Mouse (Mus musculus) forebrain, embryonic 14.5 days (tissue): ENCODE results near the gene Dnajc3. TPM values are rescaled to one million over a fixed set of nuclear protein-coding genes. Genes with fewer than 3 reads are reported as not detected.

ENCODE experiments used
- ATAC-seq: fragments of 200-750 bp; cut with Nextera tagmentation; 2 replicates; pipeline ENCODE4 v1.8.0; 2017; ENCODE audit warnings: mild to moderate bottlenecking, moderate library complexity
- DNase-seq: peaks from one replicate; pipeline ENCODE4 v3.0.0-alpha.2; 2015; ENCODE audit warnings: low spot score
- H3K27ac ChIP-seq: fragments of 300-500 bp; sonication (generic); 2 replicates; pipeline ENCODE4 v1.5.1; 2014; ENCODE audit warnings: low read depth, mild to moderate bottlenecking, control low read depth, low read length, moderate library complexity
- H3K27me3 ChIP-seq: fragments of 300-500 bp; sonication (generic); replicated peaks from 2 replicates; pipeline ENCODE4 v1.6.1; 2014; ENCODE audit warnings: low read length, control low read depth, mixed read lengths; ENCODE audit not compliant: control insufficient read depth, insufficient read depth
- H3K36me3 ChIP-seq: fragments of 300-500 bp; sonication (generic); 2 replicates; pipeline ENCODE4 v1.6.1; 2014; ENCODE audit warnings: low read length, control low read depth; ENCODE audit not compliant: control insufficient read depth, insufficient read depth
- H3K4me1 ChIP-seq: fragments of 300-500 bp; sonication (generic); 2 replicates; pipeline ENCODE4 v1.6.1; 2014; ENCODE audit warnings: antibody characterized with exemption, low read length, control low read depth; ENCODE audit not compliant: control insufficient read depth, insufficient read depth
- H3K4me2 ChIP-seq: fragments of 300-500 bp; sonication (generic); 2 replicates; pipeline ENCODE4 v1.6.1; 2014; ENCODE audit warnings: mild to moderate bottlenecking, control low read depth, low read length
- H3K4me3 ChIP-seq: fragments of 300-500 bp; sonication (generic); 2 replicates; pipeline ENCODE4 v1.5.1; 2014; ENCODE audit warnings: low read depth, low read length, control low read depth
- H3K9ac ChIP-seq: fragments of 300-500 bp; sonication (generic); 2 replicates; pipeline ENCODE4 v1.6.1; 2014; ENCODE audit warnings: mild to moderate bottlenecking, low read length, control low read depth, moderate library complexity
- H3K9me3 ChIP-seq: fragments of 300-500 bp; sonication (generic); replicated peaks from 2 replicates; pipeline ENCODE4 v1.6.1; 2016; ENCODE audit warnings: low read length, control low read depth, mixed read lengths; ENCODE audit not compliant: control insufficient read depth
- WGBS: fragments of 180-500 bp; shearing (Covaris S2); extraction: QIAGEN DNeasy Blood & Tissue Kit; methylation state at CpG from one replicate; pipeline ENCODE4 v1.1.7; 2014; 5-methylcytosine and 5-hydroxymethylcytosine counted together
- polyA plus RNA-seq: library from polyadenylated mRNA; unstranded; fragments of >200 nt; fragmentation: Nextera tagmentation; extraction: Ambion mirVana; gene quantifications from 2 replicates; pipeline ENCODE4 v1.2.1, GENCODE M21; 2014

Gene Dnajc3
- polyA plus RNA-seq, 1 experiment from 2014 or later: 18.8 TPM

DNA sequence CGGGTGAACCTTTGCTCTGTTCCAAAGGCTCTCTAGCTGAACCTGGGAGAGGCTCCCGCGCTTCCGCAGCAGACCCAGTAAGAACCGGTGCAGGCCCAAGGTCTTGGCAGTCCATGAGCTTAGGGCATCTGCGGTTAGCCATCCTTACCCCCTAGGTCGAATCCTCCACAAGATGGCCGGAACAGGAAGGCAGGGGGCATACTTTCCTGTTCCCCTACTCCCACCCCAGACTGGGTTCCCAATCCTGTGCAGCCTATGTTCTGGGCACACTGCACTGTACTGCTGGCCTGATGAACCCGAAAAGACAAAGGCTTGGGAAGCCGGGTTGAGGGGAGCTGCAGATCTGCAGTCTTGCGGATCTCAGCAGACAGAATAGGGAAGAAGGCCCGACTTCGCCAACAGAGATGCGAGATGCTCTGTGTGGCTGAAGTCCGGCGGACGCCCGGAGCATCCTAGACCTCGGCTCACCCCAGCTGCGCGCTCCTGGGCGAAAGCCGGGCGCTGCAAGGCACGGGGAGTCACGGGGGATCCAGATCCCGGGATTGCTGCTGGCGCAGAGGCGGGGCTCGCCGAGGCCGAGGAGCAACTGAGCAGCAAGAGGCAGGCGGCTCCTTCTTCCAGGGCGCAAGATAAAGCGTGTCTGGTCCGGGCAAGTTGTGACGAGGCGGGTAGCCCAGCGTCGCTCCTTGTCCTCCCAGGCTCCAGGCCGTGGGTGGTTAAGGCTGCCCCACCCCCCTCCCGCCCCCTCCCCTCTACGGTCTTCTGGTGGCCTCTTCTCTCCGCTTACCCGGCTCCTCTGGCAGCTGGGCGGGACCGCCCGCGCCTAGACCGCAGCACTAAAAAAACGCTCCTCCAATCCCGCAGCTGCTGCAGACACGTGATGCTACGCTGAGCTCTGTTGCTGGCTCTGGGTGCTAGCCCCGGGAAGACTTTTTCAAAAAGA, 12.8 kb upstream of the Dnajc3 start, which contains the start of gene Dzip1:
TSS of gene Dzip1 (minus strand) at position 788 of the 943 bp plus-strand sequence.
- Histone ChIP-seq H3K36me3 (peaks cover 8% of the 10 kb centered on the region; the same call in 1 of the 2 replicates), H3K9ac (peak within 1 kb of the TSS; percentile 85), H3K27ac (peak within 1 kb of the TSS; percentile 82), H3K4me3 (peak within 1 kb of the TSS; percentile 57), H3K4me2 (peak within 1 kb of the TSS; percentile 61), H3K4me1 (peaks cover 42% of the 10 kb centered on the region), H3K9me3 (no peaks in the 10 kb centered on the region), H3K27me3 (no peaks in the 10 kb centered on the region)
- under 1% methylated on average over 55 of the region's 55 CpGs for WGBS
- peak; percentile 93 for DNase-seq
- peak; percentile 97 for ATAC-seq

DNA sequence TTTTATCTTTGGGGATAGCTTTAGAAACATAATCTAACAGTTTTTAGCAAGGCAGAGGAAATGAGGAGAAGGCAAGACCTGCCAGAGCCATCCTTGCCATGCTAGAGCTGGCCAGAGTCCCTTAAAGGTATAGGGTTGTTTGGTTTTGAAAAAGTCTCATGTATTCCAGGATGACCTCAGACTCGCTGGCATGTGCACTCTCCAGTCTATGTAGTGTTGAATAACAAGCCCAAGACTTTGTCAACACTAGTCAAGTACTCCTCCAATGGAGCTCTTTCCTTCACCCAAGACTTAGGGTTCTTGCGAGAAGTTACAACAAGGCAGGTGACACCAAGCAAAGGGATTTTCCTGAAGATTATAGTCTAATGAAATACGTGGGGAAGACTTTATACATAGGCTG, 9.2 kb upstream of the Dnajc3 start:
- ATAC-seq: no peak
- Histone ChIP-seq H3K4me2 (no peak overlapping the region), H3K9me3 (no peaks in the 10 kb centered on the region), H3K27me3 (no peaks in the 10 kb centered on the region), H3K9ac (no peak overlapping the region), H3K36me3 (no peaks in the 10 kb centered on the region), H3K4me1 (peaks cover 14% of the 10 kb centered on the region), H3K27ac (no peak overlapping the region), H3K4me3 (no peak overlapping the region)
- DNase-seq: no peak
- 91% methylated on average over 3 of the region's 3 CpGs for WGBS

DNA sequence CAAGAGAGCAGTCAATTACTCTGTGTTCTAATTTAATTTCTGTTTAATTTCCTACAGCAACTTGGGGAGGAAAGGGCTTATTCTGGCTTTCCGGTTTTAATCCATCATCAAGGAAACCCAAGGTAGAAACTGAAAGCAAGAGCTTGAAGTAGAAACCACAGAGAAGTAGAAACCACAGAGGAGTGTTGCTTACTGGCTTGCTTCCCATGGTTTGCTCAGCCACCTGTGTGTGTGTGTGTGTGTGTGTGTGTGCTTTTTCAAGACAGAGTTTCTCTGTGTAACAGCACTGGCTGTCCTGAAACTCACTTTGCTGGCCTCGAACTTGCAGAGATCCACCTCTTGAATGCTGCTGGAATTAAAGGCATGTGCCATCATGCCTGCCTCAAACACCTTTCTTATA, 8.0 kb upstream of the Dnajc3 start:
- ATAC-seq: no peak
- Histone ChIP-seq H3K4me2 (no peak overlapping the region), H3K36me3 (no peaks in the 10 kb centered on the region), H3K4me3 (no peak overlapping the region), H3K4me1 (peaks cover 4% of the 10 kb centered on the region; the same call in 1 of the 2 replicates), H3K27ac (no peak overlapping the region), H3K9me3 (no peaks in the 10 kb centered on the region), H3K9ac (no peak overlapping the region), H3K27me3 (no peaks in the 10 kb centered on the region)
- no peak for DNase-seq
- 83% methylated on average over 2 of the region's 2 CpGs for WGBS

DNA sequence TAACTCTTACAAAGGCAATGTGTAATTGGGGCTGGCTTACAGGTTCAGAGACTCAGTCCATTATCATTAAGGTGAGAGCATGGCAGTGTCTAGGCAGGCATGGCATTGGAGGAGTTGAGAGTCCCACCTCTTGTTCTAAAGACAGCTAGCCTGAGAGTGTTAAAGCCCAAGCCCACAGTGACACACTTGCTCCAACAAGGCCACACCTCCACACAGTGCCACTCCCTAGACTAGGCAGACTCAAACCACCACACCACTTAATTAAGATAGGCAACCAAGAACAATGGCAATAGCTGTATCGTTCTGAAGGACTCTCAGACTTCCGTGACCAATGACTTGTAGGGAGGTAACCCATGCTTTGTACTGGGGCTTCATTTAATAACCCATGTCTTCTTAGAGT, 7.0 kb upstream of the Dnajc3 start:
- H3K9me3 ChIP-seq: no peaks in the 10 kb centered on the region
- WGBS: 83% methylated on average over 2 of the region's 2 CpGs
- no peak overlapping the region for H3K4me2 ChIP-seq
- H3K4me3 ChIP-seq: no peak overlapping the region
- ATAC-seq (no peak), DNase-seq (no peak)
- no peak overlapping the region for H3K9ac ChIP-seq
- H3K4me1 ChIP-seq: peaks cover 2% of the 10 kb centered on the region; the same call in 1 of the 2 replicates
- no peak overlapping the region for H3K27ac ChIP-seq
- no peaks in the 10 kb centered on the region for H3K27me3 ChIP-seq
- no peaks in the 10 kb centered on the region for H3K36me3 ChIP-seq

DNA sequence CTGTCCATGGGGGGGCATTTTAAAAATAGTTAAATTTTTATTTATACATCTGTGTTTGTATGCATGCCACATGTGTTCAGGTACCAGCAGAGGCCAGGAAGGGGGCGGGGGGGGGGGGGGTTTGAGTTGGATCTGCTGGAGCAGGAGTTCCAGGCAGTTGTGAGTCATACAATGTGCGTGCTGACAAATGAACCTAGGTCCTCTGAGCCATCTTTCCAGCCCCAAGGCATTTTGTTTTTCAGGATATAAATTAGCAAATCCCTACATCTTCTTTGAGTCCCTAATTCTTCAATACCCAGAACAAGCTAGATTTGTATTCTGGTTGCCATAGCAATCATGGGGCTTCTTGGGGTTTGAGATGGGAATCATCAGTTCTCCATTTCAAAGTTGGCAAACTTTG, 6.6 kb upstream of the Dnajc3 start:
- H3K4me2 ChIP-seq: no peak overlapping the region
- H3K27me3 ChIP-seq: no peaks in the 10 kb centered on the region
- ATAC-seq: no peak
- H3K36me3 ChIP-seq: no peaks in the 10 kb centered on the region
- 79% methylated on average over 2 of the region's 2 CpGs for WGBS
- no peaks in the 10 kb centered on the region for H3K4me1 ChIP-seq
- H3K9me3 ChIP-seq: no peaks in the 10 kb centered on the region
- no peak overlapping the region for H3K27ac ChIP-seq
- DNase-seq: no peak
- H3K4me3 ChIP-seq: no peak overlapping the region
- H3K9ac ChIP-seq: no peak overlapping the region

DNA sequence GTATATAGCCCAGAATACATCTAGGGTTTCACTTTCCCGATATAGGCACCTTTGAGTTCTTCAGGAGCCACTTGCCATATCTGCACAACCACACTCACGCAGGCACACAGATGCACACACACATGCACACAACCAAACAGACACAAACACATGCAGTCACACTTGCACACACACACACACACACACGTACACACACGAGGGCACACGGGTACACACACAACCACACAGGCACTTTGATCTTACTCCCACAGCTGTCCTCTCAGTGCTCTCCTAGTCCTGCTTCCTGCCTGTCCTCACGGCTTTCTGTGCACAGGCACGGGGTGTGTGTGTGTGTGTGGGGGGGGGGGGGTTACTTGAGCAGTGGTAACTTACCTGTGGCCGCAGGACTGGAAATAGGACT, 4.8 kb upstream of the Dnajc3 start:
- 74% methylated on average over 8 of the region's 8 CpGs for WGBS
- Histone ChIP-seq H3K27me3 (no peaks in the 10 kb centered on the region), H3K4me2 (no peak overlapping the region), H3K4me3 (no peak overlapping the region), H3K4me1 (no peaks in the 10 kb centered on the region; the same call in 1 of the 2 replicates), H3K9me3 (no peaks in the 10 kb centered on the region), H3K36me3 (no peaks in the 10 kb centered on the region), H3K27ac (no peak overlapping the region), H3K9ac (no peak overlapping the region)
- no peak for DNase-seq
- ATAC-seq: no peak

DNA sequence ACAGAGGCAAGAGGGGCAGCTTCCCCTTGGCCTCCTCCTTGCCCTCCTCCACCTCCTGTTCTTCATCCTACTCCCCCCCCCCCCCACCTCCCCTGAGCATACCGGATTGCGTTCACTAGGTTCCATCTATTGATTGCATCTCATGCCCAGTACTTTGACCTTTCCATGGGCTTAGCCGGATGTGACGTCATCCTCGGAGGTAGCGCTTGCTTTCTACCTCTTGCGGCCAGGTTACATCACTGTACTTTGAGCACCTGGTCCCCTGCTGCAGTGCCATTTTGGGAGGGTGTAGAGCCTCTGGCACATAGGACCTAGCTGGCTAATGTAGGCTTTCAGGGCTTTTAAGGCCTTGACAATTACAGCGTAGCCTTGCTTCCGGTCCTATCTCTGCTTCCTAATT, 3.1 kb upstream of the Dnajc3 start:
- Histone ChIP-seq H3K4me3 (no peak overlapping the region), H3K9me3 (no peaks in the 10 kb centered on the region), H3K4me2 (no peak overlapping the region), H3K36me3 (no peaks in the 10 kb centered on the region), H3K27me3 (no peaks in the 10 kb centered on the region), H3K4me1 (peaks cover 9% of the 10 kb centered on the region), H3K9ac (no peak overlapping the region), H3K27ac (no peak overlapping the region)
- WGBS: 90% methylated on average over 9 of the region's 9 CpGs
- DNase-seq: no peak
- no peak for ATAC-seq

DNA sequence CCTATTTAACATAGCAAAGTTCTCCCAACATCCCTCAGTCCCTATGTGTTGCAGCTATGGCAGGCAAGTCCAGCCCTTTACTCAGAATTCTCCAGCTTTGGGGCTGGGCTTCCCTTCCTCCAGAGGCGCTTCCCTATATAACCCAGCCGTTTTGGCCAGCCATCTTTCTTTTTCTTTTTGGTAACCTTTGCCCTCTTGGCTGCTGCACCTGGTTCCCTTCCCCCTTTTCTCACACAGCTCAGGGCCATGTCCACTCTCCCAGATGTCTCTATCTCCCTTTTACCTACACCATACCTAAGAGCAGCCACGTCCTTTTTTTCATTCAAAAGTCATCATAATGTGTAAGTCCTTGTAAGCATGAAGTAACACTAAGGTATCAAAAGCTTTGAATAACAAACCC, 1.5 kb upstream of the Dnajc3 start:
- Histone ChIP-seq H3K27ac (no peak overlapping the region), H3K9me3 (no peaks in the 10 kb centered on the region), H3K4me3 (no peak overlapping the region), H3K27me3 (no peaks in the 10 kb centered on the region), H3K36me3 (no peaks in the 10 kb centered on the region), H3K4me2 (no peak overlapping the region), H3K9ac (no peak overlapping the region), H3K4me1 (peaks cover 9% of the 10 kb centered on the region)
- WGBS: 60% methylated on average over 3 of the region's 3 CpGs
- DNase-seq (no peak), ATAC-seq (no peak)

DNA sequence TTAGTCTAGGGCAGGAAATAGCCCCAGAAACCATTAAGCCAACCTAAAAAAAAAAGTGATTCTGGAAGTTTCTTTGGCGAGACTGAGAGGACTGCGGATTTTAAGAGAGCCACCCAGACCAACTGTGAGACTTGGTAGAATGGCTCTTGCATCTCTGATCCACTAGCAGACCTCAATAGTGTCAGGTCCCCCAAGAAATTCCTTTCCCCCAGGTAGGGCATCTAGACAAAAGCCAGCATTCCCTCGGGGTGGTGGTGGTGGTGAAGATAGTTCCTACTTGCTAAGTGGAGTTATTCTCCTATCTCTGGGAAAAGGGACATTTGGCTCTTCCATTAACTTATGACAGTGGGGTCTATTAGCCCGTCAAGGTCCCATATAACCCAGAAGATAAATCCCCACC, 824 bp upstream of the Dnajc3 start:
- Histone ChIP-seq H3K4me2 (peak overlapping the region; percentile 74), H3K4me1 (peaks cover 9% of the 10 kb centered on the region), H3K36me3 (no peaks in the 10 kb centered on the region), H3K27ac (peak overlapping the region; percentile 82; the same call in 1 of the 2 replicates), H3K4me3 (peak overlapping the region; percentile 97), H3K9me3 (no peaks in the 10 kb centered on the region), H3K27me3 (no peaks in the 10 kb centered on the region), H3K9ac (peak overlapping the region; percentile 68)
- ATAC-seq: no peak; the same call in 1 of the 2 replicates
- DNase-seq: no peak
- 45% methylated on average over 4 of the region's 4 CpGs for WGBS
